Mouse (Mus musculus): ENCODE data around the gene Dzip1. TPM values are rescaled to one million over a fixed set of nuclear protein-coding genes. Genes with fewer than 3 reads are reported as not detected.
A peak's percentile ranks its signal among the peaks of the same experiment; 100 is the strongest.

The Dzip1 gene
- polyA plus RNA-seq, 1 experiment, result 142 TPM

- DNase-seq (ENCODE audit: low read depth), result peak; percentile 80
- TF ChIP-seq CTCF (IDR thresholded peaks at IDR 0.05; ENCODE audit: borderline replicate concordance, extremely low read depth, insufficient read depth, insufficient read length), result no peak
- TF ChIP-seq POLR2A (IDR thresholded peaks at IDR 0.05; ENCODE audit: borderline replicate concordance, extremely low read depth, insufficient read depth, insufficient read length, poor library complexity, severe bottlenecking), result no peak
Measured at GRCm38 (mm10) chr14:118868102-118868724, 57.0 kb downstream of the Dzip1 start.

- TF ChIP-seq CTCF (IDR thresholded peaks at IDR 0.05; ENCODE audit: borderline replicate concordance, extremely low read depth, insufficient read depth, insufficient read length) (no peak), POLR2A (IDR thresholded peaks at IDR 0.05; ENCODE audit: borderline replicate concordance, extremely low read depth, insufficient read depth, insufficient read length, poor library complexity, severe bottlenecking) (no peak)
- DNase-seq (ENCODE audit: low read depth), result peak; percentile 19
Measured at GRCm38 (mm10) chr14:118867366-118867765, 57.9 kb downstream of the Dzip1 start.

- no peak for TF ChIP-seq CTCF (IDR thresholded peaks at IDR 0.05; ENCODE audit: borderline replicate concordance, extremely low read depth, insufficient read depth, insufficient read length)
- no peak for TF ChIP-seq POLR2A (IDR thresholded peaks at IDR 0.05; ENCODE audit: borderline replicate concordance, extremely low read depth, insufficient read depth, insufficient read length, poor library complexity, severe bottlenecking)
- no peak for DNase-seq (ENCODE audit: low read depth)
Measured at GRCm38 (mm10) chr14:118866014-118866811, 59.0 kb downstream of the Dzip1 start.

- DNase-seq (ENCODE audit: low read depth), result no peak
- TF ChIP-seq CTCF (IDR thresholded peaks at IDR 0.05; ENCODE audit: borderline replicate concordance, extremely low read depth, insufficient read depth, insufficient read length), result no peak
- no peak for TF ChIP-seq POLR2A (IDR thresholded peaks at IDR 0.05; ENCODE audit: borderline replicate concordance, extremely low read depth, insufficient read depth, insufficient read length, poor library complexity, severe bottlenecking)
Measured at GRCm38 (mm10) chr14:118864905-118865304, 60.4 kb downstream of the Dzip1 start.

- TF ChIP-seq CTCF (IDR thresholded peaks at IDR 0.05; ENCODE audit: borderline replicate concordance, extremely low read depth, insufficient read depth, insufficient read length) (no peak), POLR2A (IDR thresholded peaks at IDR 0.05; ENCODE audit: borderline replicate concordance, extremely low read depth, insufficient read depth, insufficient read length, poor library complexity, severe bottlenecking) (no peak)
- DNase-seq (ENCODE audit: low read depth), result no peak
Measured at GRCm38 (mm10) chr14:118862253-118862652, 63.0 kb downstream of the Dzip1 start.

- TF ChIP-seq POLR2A (IDR thresholded peaks at IDR 0.05; ENCODE audit: borderline replicate concordance, extremely low read depth, insufficient read depth, insufficient read length, poor library complexity, severe bottlenecking) (no peak), CTCF (IDR thresholded peaks at IDR 0.05; ENCODE audit: borderline replicate concordance, extremely low read depth, insufficient read depth, insufficient read length) (no peak)
- peak; percentile 38 for DNase-seq (ENCODE audit: low read depth)
Measured at GRCm38 (mm10) chr14:118858318-118858717, 66.9 kb downstream of the Dzip1 start.

GRCm38 (mm10) chr14:118856563-118856962, 68.7 kb downstream of the Dzip1 start:
- TF ChIP-seq POLR2A (IDR thresholded peaks at IDR 0.05; ENCODE audit: borderline replicate concordance, extremely low read depth, insufficient read depth, insufficient read length, poor library complexity, severe bottlenecking), result no peak
- no peak for TF ChIP-seq CTCF (IDR thresholded peaks at IDR 0.05; ENCODE audit: borderline replicate concordance, extremely low read depth, insufficient read depth, insufficient read length)
- no peak for DNase-seq (ENCODE audit: low read depth)

- TF ChIP-seq POLR2A (IDR thresholded peaks at IDR 0.05; ENCODE audit: borderline replicate concordance, extremely low read depth, insufficient read depth, insufficient read length, poor library complexity, severe bottlenecking) (no peak), CTCF (IDR thresholded peaks at IDR 0.05; ENCODE audit: borderline replicate concordance, extremely low read depth, insufficient read depth, insufficient read length) (0 out of 2 replicates have a peak, but pooled peaks have one; percentile 11)
- no peak for DNase-seq (ENCODE audit: low read depth)
Measured at GRCm38 (mm10) chr14:118855141-118855800, 70.0 kb downstream of the Dzip1 start.

GRCm38 (mm10) chr14:118854371-118855114, 70.7 kb downstream of the Dzip1 start:
- peak; percentile 66 for DNase-seq (ENCODE audit: low read depth)
- TF ChIP-seq CTCF (IDR thresholded peaks at IDR 0.05; ENCODE audit: borderline replicate concordance, extremely low read depth, insufficient read depth, insufficient read length) (no peak), POLR2A (IDR thresholded peaks at IDR 0.05; ENCODE audit: borderline replicate concordance, extremely low read depth, insufficient read depth, insufficient read length, poor library complexity, severe bottlenecking) (no peak)

GRCm38 (mm10) chr14:118851496-118852107, 73.7 kb downstream of the Dzip1 start:
- DNase-seq (ENCODE audit: low read depth), result no peak
- TF ChIP-seq POLR2A (IDR thresholded peaks at IDR 0.05; ENCODE audit: borderline replicate concordance, extremely low read depth, insufficient read depth, insufficient read length, poor library complexity, severe bottlenecking) (no peak), CTCF (IDR thresholded peaks at IDR 0.05; ENCODE audit: borderline replicate concordance, extremely low read depth, insufficient read depth, insufficient read length) (no peak)

Data from brain, embryonic 14.5 days (tissue).